Mouse (Mus musculus) frontal cortex, postnatal 25 days (tissue): ENCODE data around the gene Vmn1r41.

Experiments
- DNase-seq, 2 experiments: peaks; one replicate each; pipeline ENCODE4 v3.0.0; 2022; ENCODE audit warnings: low spot score in 2 of 2

Vmn1r41 gene

GRCm38 (mm10) chr6:89740466-89740865 lies at the start of gene Vmn1r41:
Vmn1r41 (plus strand) TSS chr6:89740766.
- DNase-seq, result no peak

- no peak for DNase-seq
Measured at GRCm38 (mm10) chr6:89706624-89707023, 33.9 kb upstream of the Vmn1r41 start.

GRCm38 (mm10) chr6:89707240-89707639 lies 33.3 kb upstream of the Vmn1r41 start, which contains the start of gene Vmn1r40:
Vmn1r40 (plus strand) TSS chr6:89707540.
- no peak for DNase-seq

DNA sequence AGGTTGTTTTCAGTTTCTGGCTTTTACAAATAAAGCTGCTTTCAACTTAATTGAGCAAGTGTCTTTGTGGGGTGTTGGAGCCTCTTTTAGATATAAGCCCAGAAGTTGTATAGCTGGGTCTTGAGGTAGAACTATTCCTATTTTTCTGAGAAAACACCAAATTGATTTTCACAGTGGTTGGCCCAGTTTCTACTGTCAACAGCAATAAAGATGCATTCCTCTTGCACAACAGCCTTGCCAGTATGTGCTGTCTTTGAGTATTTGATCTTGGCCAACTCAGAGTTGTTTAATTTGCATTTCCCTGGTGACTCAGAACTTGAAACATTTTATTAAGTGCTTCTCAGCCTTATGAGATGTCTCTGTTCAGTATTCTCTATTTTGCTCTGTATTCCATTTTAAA lies 22.5 kb upstream of the Vmn1r41 start:
- DNase-seq, result no peak

DNA sequence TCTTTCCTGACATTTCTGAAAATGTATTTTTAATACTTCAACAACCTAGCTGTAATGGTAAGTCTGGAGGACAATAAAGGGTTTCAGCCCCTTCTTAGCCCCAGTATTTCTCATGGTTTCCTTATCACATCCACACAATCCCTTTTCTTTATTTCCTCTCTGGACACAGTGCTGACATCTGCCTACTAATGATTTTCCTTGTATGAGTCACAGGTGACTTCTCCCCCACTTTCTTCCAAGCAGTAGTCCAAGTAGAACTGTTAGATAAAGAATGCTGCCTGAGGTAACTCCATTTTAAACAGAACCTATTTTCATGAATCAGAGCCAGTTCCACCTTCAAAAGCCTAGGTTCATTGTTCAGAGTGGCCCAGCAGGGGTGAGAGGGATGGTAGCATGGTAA lies 2.2 kb downstream of the Vmn1r41 start:
- no peak for DNase-seq

DNA sequence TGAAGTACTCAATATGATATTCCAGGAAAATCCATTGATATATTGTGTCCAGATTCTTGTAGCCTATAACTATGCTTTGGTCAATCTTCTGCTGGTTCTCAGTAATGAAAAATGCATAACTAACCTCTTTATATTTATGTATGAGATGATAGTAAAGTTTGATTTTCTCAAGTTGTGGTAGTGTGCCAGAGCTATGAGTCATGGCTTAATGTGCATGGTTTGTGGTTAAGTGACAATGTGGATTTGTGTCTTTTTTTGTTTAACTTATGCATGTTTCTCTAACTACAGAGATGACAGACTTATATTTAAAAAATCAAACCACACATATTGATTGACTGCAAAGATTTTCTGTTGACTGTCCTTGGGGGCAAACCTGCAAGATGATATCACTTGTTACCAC lies 49.7 kb downstream of the Vmn1r41 start:
- DNase-seq, result no peak
